Mouse (Mus musculus) layer of hippocampus, postnatal 25 days (tissue): ENCODE measurements around the gene Lmna. TPM values are rescaled to one million over a fixed set of nuclear protein-coding genes. Genes with fewer than 3 reads are reported as not detected.
A peak's percentile ranks its signal among the peaks of the same experiment; 100 is the strongest.

Experiments used
- DNase-seq, 2 experiments: peaks; one replicate each; pipeline ENCODE4 v3.0.0; 2022; ENCODE audit warnings: mixed read lengths in 2 of 2, low spot score in 1 of 2; ENCODE audit errors: extremely low spot score in 1 of 2
- total RNA-seq, 2 experiments: library from RNA; stranded (reverse); gene quantifications; 2 replicates each; pipeline ENCODE4 v1.2.3; 2021

Lmna gene
- total RNA-seq, result 10 to 100 TPM; 35.6 to 38.8 TPM

GRCm38 (mm10) chr3:88509692-88510420, at the start of gene Lmna:
TSS of gene Lmna (minus strand) at chr3:88509956.
- DNase-seq, result peak; percentile 70 to 76

GRCm38 (mm10) chr3:88556616-88557015, 46.9 kb upstream of the Lmna start:
- DNase-seq, result no peak

GRCm38 (mm10) chr3:88555731-88556130, 46.0 kb upstream of the Lmna start:
- no peak for DNase-seq

GRCm38 (mm10) chr3:88555069-88555605, 45.4 kb upstream of the Lmna start:
- no peak for DNase-seq

GRCm38 (mm10) chr3:88553880-88554586, 44.3 kb upstream of the Lmna start:
- DNase-seq, result peak in 1 of 2 experiments; percentile 51

- peak; percentile 87 to 95 for DNase-seq
These were observed 43.7 kb upstream of the Lmna start, which contains the start of gene Ubqln4 for GRCm38 (mm10) chr3:88553525-88553879. TSS of gene Ubqln4 (plus strand) at chr3:88553758.

GRCm38 (mm10) chr3:88552676-88553524, 43.1 kb upstream of the Lmna start, which contains the start of gene Lamtor2:
TSS of gene Lamtor2 (minus strand) at chr3:88553074.
- DNase-seq, result peak; percentile 93

- DNase-seq, result no peak
These were observed 42.4 kb upstream of the Lmna start for GRCm38 (mm10) chr3:88552082-88552645.

GRCm38 (mm10) chr3:88551586-88551985, 41.8 kb upstream of the Lmna start:
- no peak for DNase-seq

GRCm38 (mm10) chr3:88548180-88548917, 38.6 kb upstream of the Lmna start, which contains the start of gene Rab25:
TSS of gene Rab25 (minus strand) at chr3:88548300.
- no peak for DNase-seq

- no peak for DNase-seq
These were observed 37.1 kb upstream of the Lmna start for GRCm38 (mm10) chr3:88546674-88547418.

GRCm38 (mm10) chr3:88544955-88545591, 35.3 kb upstream of the Lmna start:
- DNase-seq, result no peak

GRCm38 (mm10) chr3:88544514-88544913, 34.8 kb upstream of the Lmna start:
- DNase-seq, result no peak

- no peak for DNase-seq
These were observed 34.1 kb upstream of the Lmna start for GRCm38 (mm10) chr3:88543651-88544410.

- DNase-seq, result no peak
These were observed 33.4 kb upstream of the Lmna start for GRCm38 (mm10) chr3:88543174-88543573.

- DNase-seq, result no peak
These were observed 32.7 kb upstream of the Lmna start for GRCm38 (mm10) chr3:88542486-88542885.

- DNase-seq, result no peak
These were observed 32.1 kb upstream of the Lmna start for GRCm38 (mm10) chr3:88541622-88542401.
